Mouse (Mus musculus): Measurements from ENCODE around the gene H2afz.
A peak's percentile ranks its signal among the peaks of the same experiment; 100 is the strongest.
"Not testable (repeated sequence)": the region's sequence is repeated elsewhere in the genome, so short reads cannot be mapped to it uniquely, and the experiment has no call there.

The H2afz gene

GRCm38 (mm10) chr3:137863330-137864123 is 760 bp upstream of the H2afz start:
- DNase-seq (ENCODE audit: low read depth, low spot score): no peak

- DNase-seq (ENCODE audit: low read depth, low spot score): peak; percentile 90
Measured at GRCm38 (mm10) chr3:137864988-137865982, 998 bp downstream of the H2afz start.

GRCm38 (mm10) chr3:137867133-137867436 is 2.8 kb downstream of the H2afz start:
- DNase-seq (ENCODE audit: low read depth, low spot score): no peak

- DNase-seq (ENCODE audit: low read depth, low spot score): peak; percentile 70
Measured at GRCm38 (mm10) chr3:137867437-137868093, 3.3 kb downstream of the H2afz start, which contains the start of gene Dnajb14. Gene Dnajb14 (plus strand): TSS chr3:137867675.

- DNase-seq (ENCODE audit: low read depth, low spot score): peak; percentile 41
Measured at GRCm38 (mm10) chr3:137868094-137868913, 4.0 kb downstream of the H2afz start.

GRCm38 (mm10) chr3:137869395-137869794 is 5.1 kb downstream of the H2afz start:
- DNase-seq (ENCODE audit: low read depth, low spot score): no peak

GRCm38 (mm10) chr3:137879313-137879712 is 15.0 kb downstream of the H2afz start:
- no peak for DNase-seq (ENCODE audit: low read depth, low spot score)

GRCm38 (mm10) chr3:137880109-137880748 is 15.9 kb downstream of the H2afz start:
- no peak for DNase-seq (ENCODE audit: low read depth, low spot score)

- DNase-seq (ENCODE audit: low read depth, low spot score): no peak
Measured at GRCm38 (mm10) chr3:137881093-137881492, 16.8 kb downstream of the H2afz start.

- DNase-seq (ENCODE audit: low read depth, low spot score): no peak
Measured at GRCm38 (mm10) chr3:137887961-137888360, 23.7 kb downstream of the H2afz start.

GRCm38 (mm10) chr3:137891089-137891488 is 26.8 kb downstream of the H2afz start:
- DNase-seq (ENCODE audit: low read depth, low spot score): no peak

GRCm38 (mm10) chr3:137892118-137892517 is 27.8 kb downstream of the H2afz start:
- no peak for DNase-seq (ENCODE audit: low read depth, low spot score)

- DNase-seq (ENCODE audit: low read depth, low spot score): no peak
Measured at GRCm38 (mm10) chr3:137893789-137894188, 29.5 kb downstream of the H2afz start.

- DNase-seq (ENCODE audit: low read depth, low spot score): no peak
Measured at GRCm38 (mm10) chr3:137895196-137895595, 30.9 kb downstream of the H2afz start.

GRCm38 (mm10) chr3:137896386-137896785 is 32.1 kb downstream of the H2afz start:
- no peak for DNase-seq (ENCODE audit: low read depth, low spot score)

GRCm38 (mm10) chr3:137896867-137897266 is 32.6 kb downstream of the H2afz start:
- DNase-seq (ENCODE audit: low read depth, low spot score): no peak

GRCm38 (mm10) chr3:137897685-137898084 is 33.4 kb downstream of the H2afz start:
- DNase-seq (ENCODE audit: low read depth, low spot score): no peak

GRCm38 (mm10) chr3:137900149-137900548 is 35.9 kb downstream of the H2afz start:
- DNase-seq (ENCODE audit: low read depth, low spot score): no peak

GRCm38 (mm10) chr3:137913093-137913492 is 48.8 kb downstream of the H2afz start:
- no peak for DNase-seq (ENCODE audit: low read depth, low spot score)

GRCm38 (mm10) chr3:137914567-137914966 is 50.3 kb downstream of the H2afz start:
- DNase-seq (ENCODE audit: low read depth, low spot score): not testable (repeated sequence)
